Mouse (Mus musculus) adrenal gland, postnatal 4 days (tissue): ENCODE results near the gene Ppargc1a. TPM values are rescaled to one million over a fixed set of nuclear protein-coding genes. Genes with fewer than 3 reads are reported as not detected.

Experiments used
- DNase-seq, 2 experiments: peaks; one replicate each; pipeline ENCODE4 v3.0.0; 2021 to 2022; ENCODE audit warnings: low spot score in 2 of 2, mixed read lengths in 2 of 2
- total RNA-seq, 2 experiments: library from RNA; stranded (reverse); gene quantifications; 2 replicates each; pipeline ENCODE4 v1.2.3; 2021

The Ppargc1a gene
- total RNA-seq, 2 experiments from 2014 or later, result 12.4 to 21.8 TPM

DNA sequence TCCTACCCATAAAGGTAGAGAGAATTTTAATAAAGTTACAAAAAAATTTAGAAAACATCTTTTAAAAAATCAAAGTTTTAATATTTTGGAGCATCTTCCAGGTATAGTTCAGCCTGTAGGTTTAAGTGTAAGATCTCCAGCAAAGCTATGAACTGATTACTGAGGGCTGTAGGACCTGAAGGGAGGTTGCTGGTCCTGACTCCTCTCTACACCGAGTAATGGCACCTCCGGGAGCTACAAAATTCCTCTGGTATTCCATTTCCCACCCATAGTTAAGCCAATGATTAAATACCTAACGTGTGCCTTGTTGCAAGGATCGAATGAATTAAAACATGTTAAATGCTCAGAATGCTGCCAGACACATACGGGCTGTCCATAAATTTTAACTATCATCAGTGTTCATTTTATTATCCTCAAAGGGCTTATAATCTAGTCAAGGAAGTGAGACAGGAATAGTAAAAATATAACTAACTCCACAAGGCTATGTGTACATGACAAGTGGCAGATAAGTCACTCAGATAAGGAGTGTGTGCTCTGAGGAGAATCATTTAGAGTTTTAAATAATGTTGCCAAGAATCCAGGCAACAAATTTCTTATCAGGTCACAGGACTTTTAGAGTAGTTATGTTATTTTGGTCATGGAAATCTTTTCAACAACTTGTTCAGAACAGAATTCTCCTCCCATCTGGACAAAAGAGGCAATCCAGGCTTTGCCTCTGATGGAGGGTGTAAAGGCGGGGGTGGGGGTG is 49.9 kb downstream of the Ppargc1a start:
- no peak for DNase-seq

DNA sequence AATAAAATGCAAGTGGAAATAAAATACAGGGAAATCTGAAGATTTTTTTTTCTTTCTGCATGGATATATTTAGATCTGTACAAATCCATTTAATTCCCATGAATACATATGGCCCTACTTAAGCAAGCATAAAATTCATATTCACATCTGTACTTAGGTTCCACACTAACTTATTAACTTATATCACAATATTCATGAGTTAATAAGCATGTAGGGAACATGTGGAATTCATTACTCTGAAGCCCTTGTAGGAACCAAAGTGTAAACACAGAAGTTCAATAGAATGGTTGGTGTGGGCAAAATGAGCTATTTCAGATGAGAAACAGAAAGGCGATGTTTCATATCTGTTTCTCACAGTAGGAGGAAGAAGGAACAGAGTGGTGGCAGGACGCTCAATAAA is 62.9 kb downstream of the Ppargc1a start:
- DNase-seq, result no peak

GRCm38 (mm10) chr5:51497910-51498517 is 69.5 kb downstream of the Ppargc1a start:
- DNase-seq, result no peak

- no peak for DNase-seq
Measured at GRCm38 (mm10) chr5:51495446-51495845, 72.1 kb downstream of the Ppargc1a start.

DNA sequence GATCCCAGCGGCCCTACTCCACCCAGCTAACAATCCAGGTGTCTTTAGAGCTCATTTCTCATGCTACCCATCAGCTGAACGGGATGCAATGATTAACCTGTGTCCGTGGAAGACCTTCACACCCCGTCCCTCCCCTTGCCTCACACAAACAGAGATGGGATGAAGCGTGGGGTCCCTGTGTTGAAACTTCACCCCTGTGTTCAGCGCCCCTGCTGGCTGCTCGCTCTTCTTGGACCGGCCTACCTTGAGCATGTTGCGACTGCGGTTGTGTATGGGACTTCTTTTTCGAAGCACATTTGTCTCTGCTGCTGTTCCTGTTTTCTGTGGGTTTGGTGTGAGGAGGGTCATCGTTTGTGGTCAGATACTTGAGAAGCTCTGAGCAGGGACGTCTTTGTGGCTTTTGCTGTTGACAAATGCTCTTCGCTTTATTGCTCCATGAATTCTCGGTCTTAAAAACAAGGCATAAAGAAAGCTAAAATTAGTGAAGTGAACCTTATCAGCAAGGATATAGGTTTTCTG is 73.1 kb downstream of the Ppargc1a start:
- no peak for DNase-seq

- no peak for DNase-seq
Measured at GRCm38 (mm10) chr5:51483768-51484167, 83.8 kb downstream of the Ppargc1a start.

GRCm38 (mm10) chr5:51479859-51480258 is 87.7 kb downstream of the Ppargc1a start:
- no peak for DNase-seq

DNA sequence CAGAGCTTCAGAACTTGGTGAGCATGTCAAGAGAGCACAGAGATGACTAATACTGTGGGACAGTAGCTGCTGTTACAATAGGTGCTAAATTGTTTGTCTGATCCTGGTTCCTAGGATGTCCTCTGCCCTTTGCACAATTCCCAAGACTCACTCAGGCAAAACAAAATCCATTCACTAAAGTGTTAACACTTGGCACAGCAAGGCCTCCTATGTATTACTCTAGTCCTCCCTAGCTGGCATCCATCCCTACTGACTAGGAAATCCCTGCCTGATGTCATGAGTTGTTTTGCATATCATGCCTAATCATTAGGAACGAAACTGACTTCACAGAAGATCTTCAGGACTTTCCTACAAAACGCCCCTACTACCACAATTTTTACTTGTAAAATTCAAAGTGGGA is 88.1 kb downstream of the Ppargc1a start:
- no peak for DNase-seq

GRCm38 (mm10) chr5:51478319-51478994 is 89.1 kb downstream of the Ppargc1a start:
- DNase-seq, result no peak

GRCm38 (mm10) chr5:51477140-51477539 is 90.4 kb downstream of the Ppargc1a start:
- DNase-seq, result no peak

- DNase-seq, result no peak
Measured at GRCm38 (mm10) chr5:51475034-51475541, 92.4 kb downstream of the Ppargc1a start.

DNA sequence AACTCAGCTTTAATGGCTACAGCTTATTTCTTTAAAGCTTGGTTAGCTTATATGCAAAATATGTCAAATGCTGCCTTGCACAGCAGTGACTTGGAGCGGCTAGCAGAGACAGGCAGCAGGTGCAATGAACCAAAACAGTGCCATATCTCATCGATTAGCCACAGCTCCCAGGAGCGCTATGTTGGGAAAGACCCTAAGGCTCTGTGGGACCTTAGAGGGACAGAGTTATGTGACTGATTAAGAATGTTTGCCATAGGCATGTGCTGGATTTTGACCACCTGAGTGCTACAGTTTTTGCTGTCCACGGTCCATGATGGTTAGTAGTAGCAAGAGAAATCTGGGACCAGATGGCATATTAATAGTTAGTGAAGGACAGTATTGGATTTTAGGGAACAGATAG is 95.9 kb downstream of the Ppargc1a start:
- DNase-seq, result no peak

- no peak for DNase-seq
Measured at GRCm38 (mm10) chr5:51466036-51466435, 101.5 kb downstream of the Ppargc1a start.

DNA sequence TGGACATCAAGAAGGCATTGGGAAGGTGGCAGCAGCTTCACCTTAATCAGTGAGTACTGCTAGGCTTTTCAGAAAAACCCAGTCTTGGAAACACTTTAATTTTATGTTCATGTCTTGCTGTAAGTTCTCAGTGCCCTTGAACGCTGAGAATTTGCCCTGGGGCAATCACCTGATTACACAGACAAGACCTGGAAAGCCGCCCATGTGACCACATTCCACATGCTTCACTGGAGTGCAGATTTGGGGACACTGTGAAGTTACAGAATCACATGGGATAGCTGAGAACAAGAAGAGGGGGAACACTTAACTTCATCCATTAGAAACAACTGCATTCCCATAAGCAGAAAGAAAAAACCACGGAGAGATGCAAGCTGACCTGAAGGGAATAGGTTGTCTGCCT is 115.5 kb downstream of the Ppargc1a start:
- DNase-seq, result no peak

- no peak for DNase-seq
Measured at GRCm38 (mm10) chr5:51447631-51448030, 119.9 kb downstream of the Ppargc1a start.

GRCm38 (mm10) chr5:51446299-51447090 is 121.0 kb downstream of the Ppargc1a start:
- DNase-seq, result no peak

- no peak for DNase-seq
Measured at GRCm38 (mm10) chr5:51445726-51446125, 121.8 kb downstream of the Ppargc1a start.

DNA sequence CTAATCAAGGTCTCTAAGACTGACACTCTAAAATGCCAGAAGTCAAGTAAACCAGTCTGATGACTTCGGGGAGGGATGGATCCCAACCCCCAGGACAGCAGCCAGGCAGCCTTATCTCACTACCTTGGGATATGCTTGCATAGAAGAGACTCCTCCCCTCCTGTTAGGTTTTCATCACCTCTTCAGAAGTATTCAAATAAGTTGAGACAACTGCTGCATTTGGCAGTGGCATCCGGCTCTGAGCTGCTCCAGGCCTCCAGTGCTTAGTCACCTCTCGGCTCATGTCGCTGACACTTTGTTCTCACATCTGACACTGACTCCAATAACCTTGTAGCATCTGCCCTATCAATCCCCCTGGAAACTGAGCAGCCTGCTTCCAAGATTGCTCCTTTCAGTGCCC is 127.8 kb downstream of the Ppargc1a start:
- no peak for DNase-seq

- no peak for DNase-seq
Measured at GRCm38 (mm10) chr5:51433905-51434304, 133.6 kb downstream of the Ppargc1a start.

GRCm38 (mm10) chr5:51432532-51432931 is 135.0 kb downstream of the Ppargc1a start:
- no peak for DNase-seq

DNA sequence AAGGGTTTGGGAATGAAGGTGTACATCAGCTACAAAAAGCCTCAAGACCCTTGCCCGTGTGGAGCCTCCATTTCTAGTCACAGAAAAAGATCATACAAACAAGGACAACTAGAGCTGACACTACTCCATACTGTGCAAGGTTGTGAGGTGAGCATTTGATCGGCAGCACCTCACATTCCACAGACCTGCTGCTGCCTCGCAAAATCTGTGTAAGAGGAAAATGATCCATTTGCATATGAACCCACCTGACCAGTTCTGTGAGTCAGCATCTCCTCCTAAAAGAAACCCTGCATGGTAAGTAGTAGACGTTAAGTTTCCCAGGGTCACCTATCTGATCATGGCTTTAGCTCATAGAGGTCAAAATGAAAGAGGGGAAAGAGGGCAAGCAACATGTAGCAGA is 135.5 kb downstream of the Ppargc1a start:
- no peak for DNase-seq
